Mouse (Mus musculus) gastrocnemius, postnatal 36 days (tissue): ENCODE measurements around the gene Tnni3. TPM values are rescaled to one million over a fixed set of nuclear protein-coding genes. Genes with fewer than 3 reads are reported as not detected.
A peak's percentile ranks its signal among the peaks of the same experiment; 100 is the strongest.
"Not testable (repeated sequence)": the region's sequence is repeated elsewhere in the genome, so short reads cannot be mapped to it uniquely, and the experiment has no call there.

Experiments
- DNase-seq, 2 experiments: peaks; one replicate each; pipeline ENCODE4 v3.0.0; 2022
- intact Hi-C: fragments of 180-260 bp; cut with DNase I; formaldehyde crosslinking; loops from one replicate; pipeline ENCODE4 v1.15.1; 2025
- long read RNA-seq, 2 experiments: library from polyadenylated mRNA; stranded (forward); transcript quantifications; one replicate each; pipeline ENCODE4 v2.0.0; 2021
- total RNA-seq, 2 experiments: library from RNA; stranded (reverse); gene quantifications; 2 replicates each; pipeline ENCODE4 v1.2.3; 2021

The Tnni3 gene
- total RNA-seq, result under 1 TPM; 0.44 to 0.64 TPM
- long read RNA-seq, experiment 1, result 0 reads
- long read RNA-seq, experiment 2, partial matches to known transcripts, result 0 of 1 reads
- long read RNA-seq, experiment 2, other reads (novel, unspliced or antisense), result 0 of 1 reads

- intact Hi-C loops, DNase-seq: not testable (repeated sequence)
Observed at GRCm38 (mm10) chr7:4524212-4524922, at the start of gene Tnni3. Gene Tnni3 (minus strand): TSS chr7:4524229.

DNA sequence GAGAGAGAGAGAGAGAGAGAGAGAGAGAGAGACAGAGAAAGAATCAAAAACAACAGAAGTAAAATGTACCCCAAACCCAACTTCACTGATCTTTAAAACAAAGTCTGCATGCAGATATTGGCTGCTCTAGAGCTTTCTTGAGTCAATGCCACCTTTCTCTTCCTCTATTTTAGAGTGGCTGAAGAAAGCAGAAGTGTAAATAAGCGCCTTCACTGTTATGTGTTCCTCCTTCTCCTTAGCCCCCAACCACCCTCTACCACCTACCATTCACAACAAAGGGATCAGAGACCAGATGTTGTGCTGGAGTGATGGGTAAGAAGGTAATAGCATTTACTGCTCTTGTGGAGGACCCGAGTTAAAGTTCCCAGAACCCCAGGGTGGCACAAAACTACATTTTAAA lies 48.3 kb upstream of the Tnni3 start:
- intact Hi-C loops, result not testable (repeated sequence)

DNA sequence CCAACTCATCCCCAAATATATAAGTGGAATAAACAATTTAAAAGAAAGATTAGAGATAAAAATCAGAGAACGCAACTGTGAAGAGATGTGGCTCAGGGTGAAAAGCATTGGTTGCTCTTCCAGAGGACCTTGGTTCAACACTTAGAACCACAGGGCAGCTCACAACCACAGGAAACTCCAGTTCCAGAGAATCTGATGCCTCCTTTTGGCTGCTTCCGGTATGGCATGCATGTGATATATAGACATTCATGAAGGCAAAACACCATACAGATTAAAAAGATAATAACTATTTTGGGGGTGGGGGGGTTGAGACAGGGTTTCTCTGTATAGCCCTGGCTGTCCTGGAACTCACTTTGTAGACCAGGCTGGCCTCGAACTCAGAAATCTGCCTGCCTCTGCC lies 38.6 kb upstream of the Tnni3 start:
- intact Hi-C loops, result loop anchor here (5.0 kb wide), 2 partner anchors 245 to 375 kb away; no protein-coding TSS in a partner anchor
- DNase-seq, result no peak

More for the DNA sequence above, 48.3 kb upstream of the Tnni3 start:
- DNase-seq, result not testable (repeated sequence)

DNA sequence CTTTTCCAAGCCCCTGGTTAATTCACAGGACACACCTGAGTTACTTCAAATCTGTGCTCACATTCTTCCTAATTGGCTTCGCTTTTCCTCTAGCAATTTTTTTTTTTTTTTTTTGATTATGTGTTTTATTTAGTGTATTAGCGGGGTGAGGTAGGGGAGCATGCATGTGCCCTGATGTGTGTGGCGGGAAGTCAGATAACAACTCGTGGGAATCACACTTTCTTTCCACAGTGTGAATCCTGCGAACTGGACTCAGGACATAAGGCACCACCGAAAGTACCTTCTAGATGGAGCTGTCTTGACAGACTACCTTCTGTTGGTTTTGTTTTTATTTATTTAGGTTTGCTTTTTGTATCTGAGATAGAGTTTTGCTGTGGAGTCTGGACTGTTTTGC lies 33.1 kb upstream of the Tnni3 start:
- no peak for DNase-seq
- intact Hi-C loops, result no loop called here

- intact Hi-C loops, result no loop called here
- peak; percentile 35 to 52 for DNase-seq
Observed at GRCm38 (mm10) chr7:4556256-4557166, 32.5 kb upstream of the Tnni3 start.

DNA sequence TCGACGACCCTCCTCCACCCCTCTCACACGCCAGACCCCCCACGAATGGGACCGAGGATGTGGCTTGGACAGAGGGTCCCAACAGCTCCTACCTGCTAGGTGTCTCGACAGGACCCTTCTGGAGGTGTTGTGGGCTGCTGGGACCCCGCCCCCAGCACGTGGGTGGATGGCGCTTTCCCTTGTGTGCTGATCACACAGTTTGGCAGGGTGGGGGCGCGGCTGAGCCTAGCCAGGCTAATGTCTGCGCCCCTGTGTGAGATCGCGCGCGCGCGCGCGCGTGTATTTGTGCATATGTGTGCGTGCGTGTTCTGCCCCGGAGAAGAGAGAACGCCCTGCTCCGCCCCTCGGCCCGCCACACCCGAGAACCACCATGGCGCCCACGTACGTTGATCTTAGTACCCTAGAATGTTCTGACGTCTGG lies 23.2 kb upstream of the Tnni3 start, which contains the start of gene Syt5:
Gene Syt5, minus strand, starts transcription at position 321 of the 421 bp plus-strand sequence.
- intact Hi-C loops, result no loop called here
- no peak for DNase-seq

- intact Hi-C loops, result no loop called here
- DNase-seq, result no peak
Observed at GRCm38 (mm10) chr7:4546591-4547131, 22.6 kb upstream of the Tnni3 start.

- intact Hi-C loops, result no loop called here
- DNase-seq, result no peak
Observed at GRCm38 (mm10) chr7:4546050-4546449, 22.0 kb upstream of the Tnni3 start.

DNA sequence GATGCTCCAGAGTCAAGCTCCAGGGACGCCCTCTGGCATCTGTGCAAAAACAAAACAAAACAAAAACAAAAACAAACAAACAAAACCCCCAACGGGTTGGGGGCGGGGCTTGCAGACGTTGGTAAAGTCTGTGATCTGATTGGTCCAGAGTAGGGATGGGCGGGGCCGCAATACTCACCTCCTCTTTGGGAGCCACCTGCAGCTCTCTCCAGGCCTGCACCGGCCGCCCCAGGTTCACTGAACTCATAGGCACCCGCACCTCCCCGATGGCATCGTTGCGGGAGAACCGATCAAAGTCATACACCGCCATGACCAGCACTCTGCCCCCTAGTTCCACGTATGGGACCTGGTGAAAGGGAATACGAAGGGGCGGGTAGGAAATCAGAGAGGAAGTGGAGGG lies 18.0 kb upstream of the Tnni3 start:
- intact Hi-C loops, result no loop called here
- no peak for DNase-seq

- no peak for DNase-seq
Observed at GRCm38 (mm10) chr7:4541344-4541743, 17.3 kb upstream of the Tnni3 start.

GRCm38 (mm10) chr7:4539019-4539418 lies 15.0 kb upstream of the Tnni3 start:
- intact Hi-C loops, result no loop called here
- DNase-seq, result no peak

More at GRCm38 (mm10) chr7:4541344-4541743, 17.3 kb upstream of the Tnni3 start:
- intact Hi-C loops, result no loop called here

DNA sequence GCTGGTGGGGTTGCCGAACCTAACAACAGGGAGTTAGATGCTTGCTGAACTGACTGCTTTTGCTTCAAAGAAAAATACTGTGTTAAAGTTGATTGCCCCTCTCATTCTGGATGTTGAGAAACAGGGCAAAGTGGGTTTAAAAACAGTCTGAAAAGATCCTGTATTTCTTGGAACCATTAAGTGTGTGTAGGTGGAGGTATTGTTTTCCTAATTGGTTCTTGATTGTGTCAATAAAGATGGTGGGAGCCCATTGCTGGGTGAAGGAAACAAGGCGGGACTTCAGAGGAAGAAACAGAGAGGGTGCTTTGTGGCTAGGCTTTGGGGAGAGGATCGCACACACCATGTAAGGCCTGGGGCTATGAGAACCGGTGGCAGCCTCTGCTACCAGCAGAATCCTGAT lies 13.2 kb upstream of the Tnni3 start:
- DNase-seq, result no peak
- intact Hi-C loops, result no loop called here

DNA sequence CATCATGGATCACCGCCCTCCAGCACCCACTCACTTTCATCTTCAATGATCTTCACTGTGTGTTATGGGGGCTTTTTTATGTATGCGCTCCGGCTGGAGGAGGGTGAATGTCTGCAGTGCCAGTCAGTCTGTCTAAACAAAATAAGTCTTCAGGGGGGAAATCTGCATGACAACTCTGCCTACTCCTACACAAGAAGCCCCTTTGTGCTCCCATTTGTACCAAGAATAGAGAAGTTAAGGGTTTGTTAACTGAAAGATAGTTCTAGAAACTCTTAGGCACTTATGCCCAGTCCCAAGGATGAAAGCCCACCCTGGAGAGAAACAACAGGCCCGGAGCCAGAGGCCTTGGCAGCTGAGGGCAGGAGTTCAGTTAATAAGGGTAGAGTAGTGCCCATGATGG lies 12.3 kb upstream of the Tnni3 start:
- DNase-seq, result no peak
- intact Hi-C loops, result no loop called here

DNA sequence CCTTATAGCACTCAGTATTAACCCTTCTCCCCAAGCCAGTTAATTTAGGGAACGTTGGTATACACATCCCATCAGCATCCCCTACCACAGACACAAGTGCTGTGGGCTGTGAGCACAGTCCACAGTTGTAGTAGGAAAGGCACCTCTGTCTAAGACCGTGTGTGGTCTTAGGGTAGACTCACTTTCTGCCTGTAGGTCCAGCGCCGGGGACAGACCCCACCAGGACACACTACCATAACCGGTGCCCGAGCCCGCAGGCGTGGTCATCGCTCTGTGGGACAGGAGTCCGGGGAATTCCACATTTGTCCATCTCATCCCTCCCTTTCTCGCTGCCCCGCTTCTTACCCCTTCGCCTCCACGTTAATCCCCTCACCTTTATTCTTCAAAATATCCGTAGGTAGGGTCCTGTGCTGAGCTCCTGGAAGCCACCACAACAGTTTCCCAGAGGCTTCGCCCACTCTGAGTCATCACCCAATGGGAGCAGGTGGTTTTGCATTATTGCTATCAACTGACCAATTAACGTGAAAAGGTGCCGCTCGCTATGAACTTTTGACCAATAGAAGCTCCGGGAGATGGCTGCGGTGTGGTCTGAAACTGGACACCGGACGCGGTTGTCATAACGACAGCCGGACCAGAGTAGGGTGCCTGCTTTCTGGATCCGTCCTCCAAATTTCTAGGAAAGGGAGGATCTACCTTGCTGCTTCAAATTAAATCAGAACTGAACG lies 8.1 kb upstream of the Tnni3 start, which contains the start of gene Dnaaf3:
Gene Dnaaf3, minus strand, starts transcription at position 449 of the 725 bp plus-strand sequence.
- DNase-seq, result no peak
- intact Hi-C loops, result no loop called here

DNA sequence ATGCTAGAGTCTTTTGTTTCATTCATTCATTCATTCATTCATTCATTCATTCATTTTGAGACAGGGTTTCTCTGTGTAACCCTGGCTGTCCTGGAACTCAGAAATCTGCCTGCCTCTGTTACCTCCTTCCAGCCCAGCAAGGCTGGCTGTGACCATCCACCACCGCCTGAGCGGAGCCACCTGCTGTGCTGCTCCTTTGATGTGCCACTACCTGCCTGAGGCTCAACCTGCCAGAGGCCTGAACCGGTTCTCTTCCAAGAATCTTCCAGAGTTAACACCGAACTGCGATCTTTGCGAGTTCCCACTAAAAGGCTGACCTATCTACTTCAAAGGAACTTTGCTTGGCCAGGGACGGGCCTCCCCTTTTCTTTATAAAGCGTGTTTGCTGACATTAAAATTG lies 6.1 kb upstream of the Tnni3 start:
- DNase-seq, intact Hi-C loops: not testable (repeated sequence)

DNA sequence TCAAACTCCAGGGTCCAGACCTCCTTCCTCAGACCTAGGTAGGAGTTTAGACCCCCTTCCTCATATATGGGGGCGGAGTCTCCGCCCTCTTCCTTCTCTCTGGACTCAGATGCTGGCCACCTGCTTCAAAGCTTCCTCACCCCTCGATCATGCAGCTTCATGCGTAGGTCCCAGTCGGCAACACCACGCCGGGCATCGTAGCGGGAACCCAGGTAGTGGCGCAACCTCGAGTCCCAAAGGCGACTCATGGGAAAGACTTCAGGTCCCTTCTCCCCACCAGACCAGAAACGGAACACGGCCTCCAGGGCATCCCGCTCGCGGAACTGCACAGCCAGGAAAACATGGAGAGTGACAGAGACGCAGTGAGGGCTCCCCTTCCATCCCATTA lies 3.3 kb upstream of the Tnni3 start:
- intact Hi-C loops, result no loop called here
- DNase-seq, result no peak

- intact Hi-C loops, result no loop called here
- peak; percentile 56 to 66 for DNase-seq
Observed at GRCm38 (mm10) chr7:4526341-4527301, 2.6 kb upstream of the Tnni3 start.

DNA sequence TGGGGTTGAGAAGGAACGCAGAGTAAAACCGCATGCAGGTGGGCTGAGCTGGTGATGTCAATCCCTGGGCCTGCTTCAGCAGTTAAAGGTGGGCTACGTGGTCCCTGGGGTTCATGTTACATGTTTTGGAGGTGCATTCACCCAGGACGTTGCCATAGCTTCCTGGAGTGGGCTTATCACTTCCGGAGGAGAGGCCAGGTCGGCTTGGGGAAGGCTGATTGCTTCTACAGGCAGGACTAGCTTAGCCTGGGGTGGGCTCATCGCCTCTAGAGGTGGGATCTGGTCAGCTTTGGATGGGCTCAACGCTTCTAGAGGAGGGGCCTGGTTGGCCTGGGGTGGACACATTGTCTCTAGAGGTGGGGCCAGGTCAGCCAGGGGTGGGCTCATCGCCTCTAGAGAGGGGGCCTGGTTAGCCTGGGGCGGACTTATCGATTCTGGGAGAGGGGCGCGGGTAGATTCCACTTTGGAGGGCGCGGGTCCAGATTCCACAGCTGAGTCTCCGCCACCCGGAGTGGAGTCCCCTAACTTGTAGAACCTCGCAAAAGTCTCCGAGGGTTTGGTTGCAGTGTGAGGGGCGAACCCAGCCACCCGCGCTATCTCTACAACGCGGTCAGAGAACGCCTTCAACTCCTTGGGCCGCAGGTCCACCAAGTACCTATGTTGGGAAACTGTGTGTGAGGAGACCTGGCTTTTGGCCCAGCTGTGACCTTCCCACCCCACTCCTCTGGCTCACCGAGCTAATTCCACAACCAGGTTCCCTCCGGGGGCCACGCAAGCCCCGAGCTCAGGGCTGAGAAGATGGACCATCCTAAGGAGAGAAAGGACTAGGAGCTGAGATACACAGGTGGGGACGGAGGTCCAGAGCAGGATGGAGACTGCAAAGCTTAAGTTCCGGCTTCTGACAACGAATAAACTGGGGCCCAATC lies 561 bp downstream of the Tnni3 start:
- intact Hi-C loops, result no loop called here
- no peak for DNase-seq
